Mouse (Mus musculus): ENCODE results near the gene Gp1ba. TPM values are rescaled to one million over a fixed set of nuclear protein-coding genes. Genes with fewer than 3 reads are reported as not detected.
A peak's percentile ranks its signal among the peaks of the same experiment; 100 is the strongest.

Gp1ba gene
- total RNA-seq, 2 experiments from 2014 or later, result not detected

GRCm38 (mm10) chr11:70667271-70668150 lies 28.6 kb downstream of the Gp1ba start:
- DNase-seq (ENCODE audit: extremely low spot score in 1 of 2, low spot score in 2 of 2), result no peak
- no peak for TF ChIP-seq CTCF (IDR thresholded peaks at IDR 0.05)
- intact Hi-C loops (cut with DNase I), result loop anchor here (2.0 kb wide), 1 partner anchor 21 kb away; the partner anchor contains the start of genes Rnf167 and Slc25a11
- H3K4me3 ChIP-seq, result peak overlapping the region; percentile 55
- peak overlapping the region; percentile 76 for H3K27ac ChIP-seq

GRCm38 (mm10) chr11:70668335-70668770 lies 29.4 kb downstream of the Gp1ba start:
- no peak for TF ChIP-seq CTCF (IDR thresholded peaks at IDR 0.05)
- intact Hi-C loops (cut with DNase I), result loop anchor here (2.0 kb wide), 1 partner anchor 22 kb away; the partner anchor contains the start of genes Rnf167 and Slc25a11
- Histone ChIP-seq H3K27ac (peak overlapping the region; percentile 76), H3K4me3 (peak overlapping the region; percentile 55)
- DNase-seq (ENCODE audit: extremely low spot score in 1 of 2, low spot score in 2 of 2), result peak in 1 of 2 experiments; percentile 75

GRCm38 (mm10) chr11:70668771-70669505 lies 30.0 kb downstream of the Gp1ba start, which contains the start of gene Spag7:
Spag7 (minus strand) TSS chr11:70669416.
- peak within 1 kb of the TSS; percentile 99 for H3K27ac ChIP-seq
- intact Hi-C loops (cut with DNase I), result loop anchor here (1.0 to 2.0 kb wide), 2 partner anchors 16 to 22 kb away; partner anchors contain the start of genes Rnf167 and Slc25a11
- peak; percentile 93 to 97 for DNase-seq (ENCODE audit: extremely low spot score in 1 of 2, low spot score in 2 of 2)
- TF ChIP-seq CTCF (IDR thresholded peaks at IDR 0.05), result no peak
- peak within 1 kb of the TSS; percentile 55 for H3K4me3 ChIP-seq

- peak; percentile 61 for TF ChIP-seq CTCF (IDR thresholded peaks at IDR 0.05)
- intact Hi-C loops (cut with DNase I), result loop anchor here (1.0 to 5.0 kb wide), 3 partner anchors 16 to 43 kb away; partner anchors contain the start of genes Rnf167 and Slc25a11
- Histone ChIP-seq H3K4me3 (peak overlapping the region; percentile 55), H3K27ac (peak overlapping the region; percentile 99)
- DNase-seq (ENCODE audit: extremely low spot score in 1 of 2, low spot score in 2 of 2), result peak; percentile 63 to 65
Measured at GRCm38 (mm10) chr11:70669582-70670345, 30.8 kb downstream of the Gp1ba start.

GRCm38 (mm10) chr11:70670483-70670882 lies 31.6 kb downstream of the Gp1ba start:
- H3K27ac ChIP-seq, result peak overlapping the region; percentile 99
- no peak for TF ChIP-seq CTCF (IDR thresholded peaks at IDR 0.05)
- intact Hi-C loops (cut with DNase I), result loop anchor here (5.0 kb wide), 1 partner anchor 42 kb away; no protein-coding TSS in a partner anchor
- peak overlapping the region; percentile 55 for H3K4me3 ChIP-seq
- no peak for DNase-seq (ENCODE audit: extremely low spot score in 1 of 2, low spot score in 2 of 2)

GRCm38 (mm10) chr11:70671333-70672047 lies 32.6 kb downstream of the Gp1ba start:
- intact Hi-C loops (cut with DNase I), result loop anchor here (5.0 kb wide), 1 partner anchor 41 kb away; no protein-coding TSS in a partner anchor
- Histone ChIP-seq H3K4me3 (no peak overlapping the region), H3K27ac (peak overlapping the region; percentile 8; the same call in 1 of the 2 replicates)
- no peak for DNase-seq (ENCODE audit: extremely low spot score in 1 of 2, low spot score in 2 of 2)
- TF ChIP-seq CTCF (IDR thresholded peaks at IDR 0.05), result no peak

GRCm38 (mm10) chr11:70674014-70674413 lies 35.1 kb downstream of the Gp1ba start:
- no peak for TF ChIP-seq CTCF (IDR thresholded peaks at IDR 0.05)
- Histone ChIP-seq H3K4me3 (no peak overlapping the region), H3K27ac (no peak overlapping the region)
- intact Hi-C loops (cut with DNase I), result loop anchor here (5.0 kb wide), 1 partner anchor 38 kb away; no protein-coding TSS in a partner anchor
- no peak for DNase-seq (ENCODE audit: extremely low spot score in 1 of 2, low spot score in 2 of 2)

- no peak for TF ChIP-seq CTCF (IDR thresholded peaks at IDR 0.05)
- no peak for DNase-seq (ENCODE audit: extremely low spot score in 1 of 2, low spot score in 2 of 2)
- intact Hi-C loops (cut with DNase I), result loop anchor here (5.0 kb wide), 1 partner anchor 38 kb away; no protein-coding TSS in a partner anchor
- no peak overlapping the region for H3K27ac ChIP-seq
- H3K4me3 ChIP-seq, result no peak overlapping the region
Measured at GRCm38 (mm10) chr11:70674501-70674900, 35.6 kb downstream of the Gp1ba start.

- H3K27ac ChIP-seq, result no peak overlapping the region
- no peak for TF ChIP-seq CTCF (IDR thresholded peaks at IDR 0.05)
- intact Hi-C loops (cut with DNase I), result no loop called here
Measured at GRCm38 (mm10) chr11:70678092-70678491, 39.2 kb downstream of the Gp1ba start.

GRCm38 (mm10) chr11:70678576-70678975 lies 39.7 kb downstream of the Gp1ba start:
- TF ChIP-seq CTCF (IDR thresholded peaks at IDR 0.05), result no peak
- Histone ChIP-seq H3K4me3 (no peak overlapping the region), H3K27ac (no peak overlapping the region)
- intact Hi-C loops (cut with DNase I), result no loop called here
- DNase-seq (ENCODE audit: extremely low spot score in 1 of 2, low spot score in 2 of 2), result no peak

More at GRCm38 (mm10) chr11:70678092-70678491, 39.2 kb downstream of the Gp1ba start:
- no peak for DNase-seq (ENCODE audit: extremely low spot score in 1 of 2, low spot score in 2 of 2)
- no peak overlapping the region for H3K4me3 ChIP-seq
